Mouse (Mus musculus): ENCODE data around the gene Pum2. TPM values are rescaled to one million over a fixed set of nuclear protein-coding genes. Genes with fewer than 3 reads are reported as not detected.
A peak's percentile ranks its signal among the peaks of the same experiment; 100 is the strongest.
"Not testable (repeated sequence)": the region's sequence is repeated elsewhere in the genome, so short reads cannot be mapped to it uniquely, and the experiment has no call there.

Pum2 gene
- polyA plus RNA-seq, 1 experiment: 19.9 TPM

DNA sequence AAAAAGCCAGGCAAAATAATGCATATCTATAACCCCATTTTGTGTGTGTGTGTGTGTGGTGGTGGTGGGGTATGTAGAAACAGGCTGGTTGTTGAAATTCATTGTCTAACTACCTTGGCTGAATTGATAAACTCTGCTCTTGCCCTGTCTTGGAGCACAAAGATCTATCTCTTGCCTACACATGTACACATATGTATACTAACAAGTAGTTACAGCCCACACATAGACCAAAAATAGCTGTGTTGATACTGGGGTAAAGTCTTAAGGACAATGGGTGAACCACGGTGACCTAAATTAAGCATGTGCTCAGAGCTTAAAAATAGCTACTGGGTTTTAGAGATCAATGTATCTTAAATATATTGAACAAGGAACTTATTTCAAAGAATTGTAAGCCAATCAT is 10.3 kb downstream of the Pum2 start:
- H3K4me3 ChIP-seq (ENCODE audit: insufficient read depth, poor library complexity, severe bottlenecking): no peak overlapping the region
- TF ChIP-seq CTCF (IDR thresholded peaks at IDR 0.05; ENCODE audit: control insufficient read depth, insufficient read depth, insufficient read length) (no peak), USF1 (IDR thresholded peaks at IDR 0.05; ENCODE audit: low read depth) (no peak), MYOD1 (IDR thresholded peaks at IDR 0.05; ENCODE audit: control insufficient read depth, insufficient read length, low read depth) (no peak), MAX (IDR thresholded peaks at IDR 0.05) (no peak), MYOG (IDR thresholded peaks at IDR 0.05; ENCODE audit: control insufficient read depth, extremely low read depth, insufficient read length) (no peak), CEBPB (IDR thresholded peaks at IDR 0.05; ENCODE audit: low read depth) (no peak), FOSL1 (IDR thresholded peaks at IDR 0.05; ENCODE audit: insufficient read depth, low read length, poor library complexity, severe bottlenecking) (no peak)
- peaks cover 100% of the 10 kb centered on the region for H3K79me2 ChIP-seq (ENCODE audit: control insufficient read depth, insufficient read depth)
- H3K27me3 ChIP-seq (ENCODE audit: control insufficient read depth, insufficient read depth, insufficient read length): no peaks in the 10 kb centered on the region
- H3ac ChIP-seq (ENCODE audit: control insufficient read depth, insufficient read length, low read depth): no peak overlapping the region
- peaks cover 97% of the 10 kb centered on the region for H3K79me3 ChIP-seq (ENCODE audit: low read depth)
- H3K36me3 ChIP-seq (ENCODE audit: control insufficient read depth, insufficient read depth): peaks cover 28% of the 10 kb centered on the region

DNA sequence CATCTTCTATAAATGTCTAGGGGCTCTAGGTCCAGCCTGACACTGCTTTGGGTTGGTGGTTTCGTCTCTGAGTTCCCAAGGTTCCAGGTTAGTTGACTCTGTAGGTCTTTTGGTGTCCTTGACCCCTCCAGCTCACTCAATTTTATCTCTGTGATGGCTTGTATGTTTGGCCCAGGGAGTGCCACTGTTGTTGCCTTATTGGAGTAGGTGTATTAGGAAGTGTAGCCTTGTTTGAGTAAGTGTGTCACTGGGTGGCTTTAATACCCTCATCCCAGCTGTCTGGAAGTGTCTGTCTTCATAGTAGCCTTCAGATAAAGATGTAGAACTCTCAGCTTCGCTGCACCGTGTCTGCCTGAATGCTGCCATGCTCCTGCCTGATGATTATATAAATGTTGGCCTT is 11.1 kb downstream of the Pum2 start:
- no peaks in the 10 kb centered on the region for H3K27me3 ChIP-seq (ENCODE audit: control insufficient read depth, insufficient read depth, insufficient read length)
- peaks cover 96% of the 10 kb centered on the region for H3K79me3 ChIP-seq (ENCODE audit: low read depth)
- peaks cover 20% of the 10 kb centered on the region for H3K36me3 ChIP-seq (ENCODE audit: control insufficient read depth, insufficient read depth)
- H3ac ChIP-seq (ENCODE audit: control insufficient read depth, insufficient read length, low read depth): no peak overlapping the region
- no peak for TF ChIP-seq MYOG (IDR thresholded peaks at IDR 0.05; ENCODE audit: control insufficient read depth, extremely low read depth, insufficient read length)
- no peak for TF ChIP-seq CTCF (IDR thresholded peaks at IDR 0.05; ENCODE audit: control insufficient read depth, insufficient read depth, insufficient read length)
- TF ChIP-seq MYOD1 (IDR thresholded peaks at IDR 0.05; ENCODE audit: control insufficient read depth, insufficient read length, low read depth): no peak
- no peak for TF ChIP-seq MAX (IDR thresholded peaks at IDR 0.05)
- no peak for TF ChIP-seq USF1 (IDR thresholded peaks at IDR 0.05; ENCODE audit: low read depth)
- TF ChIP-seq FOSL1 (IDR thresholded peaks at IDR 0.05; ENCODE audit: insufficient read depth, low read length, poor library complexity, severe bottlenecking): no peak
- no peak for TF ChIP-seq CEBPB (IDR thresholded peaks at IDR 0.05; ENCODE audit: low read depth)
- no peak overlapping the region for H3K4me3 ChIP-seq (ENCODE audit: insufficient read depth, poor library complexity, severe bottlenecking)
- peaks cover 100% of the 10 kb centered on the region for H3K79me2 ChIP-seq (ENCODE audit: control insufficient read depth, insufficient read depth)

DNA sequence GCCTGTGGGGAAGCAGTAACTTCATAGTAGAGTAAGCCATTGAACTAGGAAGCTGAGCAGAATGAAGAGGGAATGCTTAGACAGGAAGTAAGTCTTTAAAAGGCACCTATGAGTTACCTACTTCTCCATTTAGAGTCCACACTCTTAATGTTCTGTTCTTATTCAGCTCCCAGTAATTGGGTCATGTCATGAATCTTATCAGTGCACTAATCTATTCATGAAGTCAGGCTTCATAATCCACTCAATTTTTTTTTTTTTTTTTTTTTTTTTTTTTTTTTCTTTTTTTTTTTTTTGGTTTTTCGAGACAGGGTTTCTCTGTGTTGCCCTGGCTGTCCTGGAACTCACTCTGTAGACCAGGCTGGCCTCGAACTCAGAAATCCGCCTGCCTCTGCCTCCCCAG is 15.9 kb downstream of the Pum2 start:
- Histone ChIP-seq H3K79me2 (ENCODE audit: control insufficient read depth, insufficient read depth) (peaks cover 100% of the 10 kb centered on the region), H3K36me3 (ENCODE audit: control insufficient read depth, insufficient read depth) (peaks cover 16% of the 10 kb centered on the region), H3K79me3 (ENCODE audit: low read depth) (peaks cover 97% of the 10 kb centered on the region)
- H3K27me3 ChIP-seq (ENCODE audit: control insufficient read depth, insufficient read depth, insufficient read length); H3K4me3 ChIP-seq (ENCODE audit: insufficient read depth, poor library complexity, severe bottlenecking); H3ac ChIP-seq (ENCODE audit: control insufficient read depth, insufficient read length, low read depth): not testable (repeated sequence)

DNA sequence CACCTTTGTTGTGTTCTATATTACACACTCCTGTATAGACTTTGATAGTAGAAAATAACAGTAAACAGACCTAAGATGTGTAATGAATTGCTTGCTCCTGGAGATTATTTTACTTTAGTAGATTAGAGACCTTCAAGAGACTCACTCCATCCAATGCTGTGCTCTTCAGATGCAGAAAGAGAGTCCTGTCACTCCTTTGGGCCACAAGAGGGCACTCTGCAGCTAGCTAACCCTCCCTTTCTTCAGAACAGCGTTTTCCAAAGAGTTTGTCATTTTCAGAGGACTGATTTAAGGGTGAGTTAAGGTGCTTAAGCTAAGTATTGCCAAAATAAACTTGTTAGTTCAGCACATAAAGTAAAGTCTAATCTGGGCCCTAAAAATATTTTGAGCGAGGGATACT is 25.0 kb downstream of the Pum2 start:
- Histone ChIP-seq H3K79me3 (ENCODE audit: low read depth) (peaks cover 90% of the 10 kb centered on the region), H3K36me3 (ENCODE audit: control insufficient read depth, insufficient read depth) (peaks cover 52% of the 10 kb centered on the region), H3K4me3 (ENCODE audit: insufficient read depth, poor library complexity, severe bottlenecking) (no peak overlapping the region), H3K27me3 (ENCODE audit: control insufficient read depth, insufficient read depth, insufficient read length) (no peaks in the 10 kb centered on the region), H3ac (ENCODE audit: control insufficient read depth, insufficient read length, low read depth) (no peak overlapping the region), H3K79me2 (ENCODE audit: control insufficient read depth, insufficient read depth) (peaks cover 100% of the 10 kb centered on the region)
- no peak for TF ChIP-seq FOSL1 (IDR thresholded peaks at IDR 0.05; ENCODE audit: insufficient read depth, low read length, poor library complexity, severe bottlenecking)
- peak; percentile 65 for TF ChIP-seq CTCF (IDR thresholded peaks at IDR 0.05; ENCODE audit: control insufficient read depth, insufficient read depth, insufficient read length)
- no peak for TF ChIP-seq MYOG (IDR thresholded peaks at IDR 0.05; ENCODE audit: control insufficient read depth, extremely low read depth, insufficient read length)

DNA sequence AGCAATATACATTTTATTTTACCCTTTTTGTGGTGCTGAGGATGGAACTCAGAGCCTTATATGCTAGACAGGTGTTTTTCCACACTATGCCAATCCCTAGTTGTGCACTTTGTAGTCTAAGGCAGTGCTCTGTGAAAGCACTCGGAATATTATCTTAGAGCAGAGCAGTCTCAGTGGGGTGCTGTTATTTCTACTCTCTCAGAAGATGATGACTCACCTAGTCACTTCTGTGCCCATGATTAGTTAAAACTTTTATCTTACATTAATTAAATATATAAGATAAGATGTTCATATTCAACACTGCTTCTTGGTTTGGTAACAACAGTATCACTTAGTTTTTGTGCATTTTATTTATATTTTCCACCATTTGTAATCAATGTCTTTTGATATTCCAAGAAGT is 30.1 kb downstream of the Pum2 start:
- Histone ChIP-seq H3K27me3 (ENCODE audit: control insufficient read depth, insufficient read depth, insufficient read length) (no peaks in the 10 kb centered on the region), H3K36me3 (ENCODE audit: control insufficient read depth, insufficient read depth) (peaks cover 80% of the 10 kb centered on the region)
- TF ChIP-seq MAX (IDR thresholded peaks at IDR 0.05) (no peak), CEBPB (IDR thresholded peaks at IDR 0.05; ENCODE audit: low read depth) (no peak), CTCF (IDR thresholded peaks at IDR 0.05; ENCODE audit: control insufficient read depth, insufficient read depth, insufficient read length) (no peak), MYOG (IDR thresholded peaks at IDR 0.05; ENCODE audit: control insufficient read depth, extremely low read depth, insufficient read length) (no peak), MYOD1 (IDR thresholded peaks at IDR 0.05; ENCODE audit: control insufficient read depth, insufficient read length, low read depth) (no peak), FOSL1 (IDR thresholded peaks at IDR 0.05; ENCODE audit: insufficient read depth, low read length, poor library complexity, severe bottlenecking) (no peak), USF1 (IDR thresholded peaks at IDR 0.05; ENCODE audit: low read depth) (no peak)

DNA sequence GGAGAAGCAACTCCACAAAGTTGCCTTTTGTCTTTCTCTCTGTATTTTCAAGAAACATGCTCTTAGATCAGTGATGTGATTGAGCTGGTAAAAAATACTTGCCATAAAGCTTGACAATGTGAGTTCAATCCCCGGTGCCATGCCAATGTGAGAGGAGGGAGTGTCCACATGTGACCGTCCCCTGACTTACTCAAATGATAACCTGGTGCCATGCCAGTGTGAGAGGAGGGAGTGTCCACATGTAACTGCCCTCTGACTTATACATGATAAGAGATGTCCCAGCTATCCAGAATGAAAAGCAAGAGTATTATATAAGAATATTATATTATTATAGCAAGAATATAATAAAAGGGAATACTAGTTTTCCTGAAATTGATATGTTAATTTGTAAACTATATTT is 34.9 kb downstream of the Pum2 start:
- Histone ChIP-seq H3K36me3 (ENCODE audit: control insufficient read depth, insufficient read depth) (peaks cover 91% of the 10 kb centered on the region), H3K4me3 (ENCODE audit: insufficient read depth, poor library complexity, severe bottlenecking) (no peak overlapping the region), H3K79me2 (ENCODE audit: control insufficient read depth, insufficient read depth) (peaks cover 85% of the 10 kb centered on the region), H3K27me3 (ENCODE audit: control insufficient read depth, insufficient read depth, insufficient read length) (no peaks in the 10 kb centered on the region), H3ac (ENCODE audit: control insufficient read depth, insufficient read length, low read depth) (no peak overlapping the region), H3K79me3 (ENCODE audit: low read depth) (peaks cover 41% of the 10 kb centered on the region)
- TF ChIP-seq CTCF (IDR thresholded peaks at IDR 0.05; ENCODE audit: control insufficient read depth, insufficient read depth, insufficient read length) (no peak), MYOG (IDR thresholded peaks at IDR 0.05; ENCODE audit: control insufficient read depth, extremely low read depth, insufficient read length) (no peak)

More for the DNA sequence above, 30.1 kb downstream of the Pum2 start:
- Histone ChIP-seq H3K79me2 (ENCODE audit: control insufficient read depth, insufficient read depth) (peaks cover 91% of the 10 kb centered on the region), H3ac (ENCODE audit: control insufficient read depth, insufficient read length, low read depth) (no peak overlapping the region), H3K79me3 (ENCODE audit: low read depth) (peaks cover 75% of the 10 kb centered on the region), H3K4me3 (ENCODE audit: insufficient read depth, poor library complexity, severe bottlenecking) (no peak overlapping the region)
